Mouse (Mus musculus) layer of hippocampus, adult 18-20 months (tissue): Measurements from ENCODE around the gene Ccdc187. TPM values are rescaled to one million over a fixed set of nuclear protein-coding genes. Genes with fewer than 3 reads are reported as not detected.
A peak's percentile ranks its signal among the peaks of the same experiment; 100 is the strongest.

Source experiments
- DNase-seq, 2 experiments: peaks; one replicate each; pipeline ENCODE4 v3.0.0; 2022; ENCODE audit warnings: low spot score in 2 of 2
- total RNA-seq, 2 experiments: library from RNA; stranded (reverse); gene quantifications; 2 replicates each; pipeline ENCODE4 v1.2.3; 2021

Ccdc187 gene
- total RNA-seq, 2 experiments from 2014 or later: 0.63 to 0.82 TPM

DNA sequence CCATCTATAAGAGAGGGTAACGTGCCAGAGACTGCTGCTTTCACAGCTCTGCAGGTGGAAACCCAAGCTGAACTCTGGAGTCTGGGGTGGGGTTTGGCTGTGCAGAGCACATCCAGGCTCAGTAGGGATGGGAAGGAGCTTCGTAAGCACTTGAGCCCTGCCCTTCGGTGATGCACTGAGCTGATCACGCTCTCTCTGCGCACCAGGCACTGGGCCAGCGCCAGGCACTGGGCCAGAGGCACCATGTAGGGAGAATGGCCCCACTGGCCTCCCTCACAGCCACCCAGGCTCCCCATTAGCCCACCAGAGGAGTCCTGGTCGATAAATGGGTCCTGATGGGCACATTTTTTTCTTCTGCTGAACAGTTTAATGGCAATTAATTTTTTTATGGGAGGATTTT lies 8.6 kb downstream of the Ccdc187 start:
- DNase-seq: no peak

DNA sequence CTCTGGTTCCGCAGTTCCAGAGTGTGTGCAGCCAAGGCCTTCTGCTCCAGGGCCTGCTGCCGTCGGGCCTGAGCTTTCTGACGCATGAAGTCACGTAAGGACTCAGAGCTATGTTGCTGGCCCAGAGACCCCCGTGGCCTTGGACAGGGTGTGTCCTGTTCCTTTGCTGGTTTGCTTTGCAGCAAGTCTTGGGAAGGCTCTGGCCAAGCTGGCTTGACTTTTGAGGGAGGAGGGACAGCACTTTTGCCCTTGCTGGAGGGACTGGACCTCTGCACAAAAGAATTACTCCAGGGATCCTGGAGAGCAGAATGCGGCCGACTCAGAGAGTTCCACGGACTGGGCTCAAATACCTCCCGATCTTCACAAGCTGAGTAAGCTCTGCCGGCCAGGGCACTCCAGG lies 13.8 kb downstream of the Ccdc187 start:
- DNase-seq: no peak

DNA sequence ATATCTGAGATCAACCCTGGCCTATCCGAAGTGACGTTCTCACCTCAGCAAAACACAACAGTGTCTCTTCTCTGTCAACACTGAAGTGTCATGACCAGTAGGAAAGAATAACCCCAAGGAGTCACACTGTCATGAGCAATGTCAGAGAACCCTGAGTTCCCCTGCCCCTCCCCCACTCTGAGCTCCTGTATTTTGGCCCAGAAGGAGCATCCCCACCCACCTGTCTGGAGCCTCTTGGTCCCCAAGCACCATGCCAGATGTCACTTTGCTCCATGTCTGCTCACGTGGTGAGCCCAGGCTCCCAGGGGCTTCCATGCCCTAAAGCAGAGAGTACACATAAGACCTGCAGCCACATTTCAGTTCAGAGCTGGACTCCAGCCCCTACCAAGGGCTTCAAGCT lies 14.6 kb downstream of the Ccdc187 start:
- no peak for DNase-seq

DNA sequence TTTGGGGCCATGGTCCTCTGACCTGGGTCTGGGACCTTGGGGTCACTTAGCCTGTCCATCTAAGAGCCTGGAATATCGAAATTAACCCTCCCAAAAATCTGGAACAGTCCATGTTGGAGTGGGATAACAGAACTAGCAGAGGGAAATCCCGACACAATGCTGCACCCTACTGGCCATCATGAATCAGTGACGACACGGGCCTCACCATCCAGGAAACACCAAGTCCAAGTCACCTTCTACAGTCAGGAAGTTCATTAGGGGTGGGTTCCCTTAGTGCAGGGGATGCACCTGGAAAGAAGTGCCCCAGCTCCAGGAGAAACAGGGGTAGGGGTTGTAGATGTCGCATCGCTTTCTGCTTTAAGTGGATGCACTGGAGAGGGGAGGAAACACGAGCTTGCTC lies 20.7 kb downstream of the Ccdc187 start:
- DNase-seq: peak; percentile 41 to 75

DNA sequence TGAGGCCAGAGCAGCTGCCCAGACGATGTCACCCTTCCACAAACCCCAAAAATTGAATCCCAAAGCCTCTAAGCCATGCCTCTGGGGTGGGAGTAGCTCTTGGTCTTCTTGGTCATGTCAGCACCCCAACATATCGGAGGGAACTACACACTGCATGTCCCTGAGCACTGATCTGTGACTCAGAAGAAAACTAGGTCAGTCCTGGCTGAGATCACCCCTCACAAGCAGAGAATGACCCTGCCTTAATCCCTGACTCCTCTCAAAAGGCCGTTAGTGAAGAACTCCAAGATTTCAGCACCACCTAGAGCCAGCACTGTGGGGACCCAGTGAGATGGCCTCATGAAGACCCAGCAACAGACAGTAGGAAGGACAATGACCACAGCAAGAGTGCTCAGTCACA lies 26.1 kb downstream of the Ccdc187 start:
- no peak for DNase-seq

DNA sequence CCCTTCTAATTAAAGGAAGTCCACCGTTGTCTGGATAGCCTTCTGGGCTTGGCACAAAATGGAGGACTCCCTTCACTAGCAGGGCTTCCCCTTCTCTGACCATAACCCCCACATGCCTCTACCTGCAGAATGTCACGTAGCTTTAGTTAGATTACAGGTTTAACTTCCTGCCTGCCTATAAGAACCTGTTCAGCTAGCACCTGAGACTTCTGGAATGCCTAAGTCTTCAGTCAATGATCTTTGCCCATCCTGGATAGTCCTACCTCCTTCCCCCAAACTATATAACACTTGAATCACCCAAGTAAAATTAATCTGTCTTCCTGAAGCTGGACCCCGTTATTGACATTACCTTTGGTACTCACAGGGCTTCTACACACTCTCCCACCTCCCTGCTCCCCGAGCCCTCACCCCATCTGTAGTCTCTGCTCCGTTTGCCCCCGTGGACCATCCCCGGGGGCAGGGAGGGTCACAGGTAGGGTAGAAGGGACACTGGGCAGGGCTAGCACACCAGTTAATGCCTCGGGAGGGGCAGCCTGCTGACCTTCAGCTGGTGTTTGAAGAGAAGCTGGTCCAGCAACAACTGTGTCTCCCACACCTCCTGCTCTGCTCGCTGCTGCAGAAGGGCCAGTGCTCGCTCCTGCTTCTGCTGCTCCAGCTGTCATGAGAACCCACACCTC lies 28.2 kb downstream of the Ccdc187 start:
- DNase-seq: no peak

GRCm38 (mm10) chr2:26265095-26265494 lies 29.3 kb downstream of the Ccdc187 start:
- no peak for DNase-seq

- no peak for DNase-seq
These were observed 29.7 kb downstream of the Ccdc187 start for GRCm38 (mm10) chr2:26264646-26265045.

DNA sequence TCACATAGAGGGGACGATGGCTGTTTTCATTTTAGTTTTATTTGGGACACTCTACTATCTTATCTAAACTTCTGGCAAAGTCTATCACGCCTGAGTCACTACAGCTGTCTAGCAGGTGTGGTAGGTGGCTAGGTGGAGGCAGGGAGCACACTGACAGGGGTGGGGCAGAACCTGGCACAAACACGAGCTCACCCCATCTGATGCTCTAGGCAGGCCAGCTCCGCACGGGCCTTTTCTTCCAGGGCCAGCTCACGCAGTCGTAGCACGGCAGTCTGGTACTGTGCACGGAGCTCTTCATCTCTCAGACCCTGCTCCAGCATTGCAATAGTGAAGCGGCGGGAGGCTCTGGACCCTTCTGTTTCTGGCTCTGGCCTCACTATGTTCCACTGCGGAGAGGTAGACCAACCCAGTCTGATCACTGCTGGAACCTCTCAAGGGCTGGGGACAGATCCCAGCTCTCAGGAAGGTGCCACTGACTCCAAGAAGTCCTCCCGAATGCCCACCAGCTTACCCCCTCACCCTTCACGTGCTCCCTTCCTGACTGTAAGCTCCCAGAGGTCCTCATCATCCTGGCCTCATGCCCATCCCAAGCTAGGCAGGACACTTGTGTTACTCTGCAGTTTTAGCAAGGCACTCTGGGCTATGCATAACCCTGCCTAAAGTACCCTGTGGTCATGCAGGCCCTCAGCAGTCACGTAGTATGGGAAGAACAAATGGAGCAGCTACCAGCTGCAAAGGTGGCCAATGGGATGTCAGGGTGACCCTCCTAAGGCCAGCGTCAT lies 36.9 kb downstream of the Ccdc187 start:
- no peak for DNase-seq

GRCm38 (mm10) chr2:26254816-26255215 lies 39.5 kb downstream of the Ccdc187 start:
- DNase-seq: no peak

DNA sequence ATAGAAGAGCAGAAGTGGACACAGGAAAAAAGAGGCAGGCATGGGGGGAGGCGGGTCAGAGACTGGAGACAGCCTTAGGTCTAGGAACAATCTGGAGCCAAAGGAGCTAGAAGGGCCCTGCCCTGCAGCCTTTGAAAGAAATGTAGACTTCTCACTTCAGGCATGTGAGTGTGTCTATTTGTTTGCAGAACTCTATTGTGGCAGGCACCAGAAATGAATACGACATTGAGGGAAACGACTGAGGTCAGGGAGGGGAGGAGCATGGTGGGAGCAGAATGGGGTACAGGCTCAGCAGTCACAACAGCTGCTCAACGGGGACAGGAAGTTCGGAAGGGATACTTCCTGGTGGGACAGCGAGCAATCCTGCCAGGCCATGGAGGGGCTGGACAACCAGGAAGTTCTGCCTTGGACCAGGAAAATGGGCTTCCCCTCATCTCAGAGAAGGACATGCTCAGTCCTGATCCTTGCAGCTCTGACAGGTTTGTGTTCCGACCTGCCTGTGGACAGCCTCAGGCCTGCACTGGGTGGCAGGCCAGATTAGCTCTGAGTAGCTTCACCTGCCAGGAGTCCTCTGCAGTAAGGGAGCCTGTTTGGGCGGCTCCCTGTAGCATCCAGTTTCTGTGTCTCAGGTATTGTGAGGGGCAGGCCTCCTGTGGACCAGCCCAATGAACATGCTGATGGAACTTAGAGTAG lies 41.7 kb downstream of the Ccdc187 start:
- no peak for DNase-seq

GRCm38 (mm10) chr2:26247531-26247930 lies 46.8 kb downstream of the Ccdc187 start:
- DNase-seq: no peak

- no peak for DNase-seq
These were observed 53.5 kb downstream of the Ccdc187 start for GRCm38 (mm10) chr2:26240841-26241240.

- no peak for DNase-seq
These were observed 54.0 kb downstream of the Ccdc187 start for GRCm38 (mm10) chr2:26240330-26240729.

DNA sequence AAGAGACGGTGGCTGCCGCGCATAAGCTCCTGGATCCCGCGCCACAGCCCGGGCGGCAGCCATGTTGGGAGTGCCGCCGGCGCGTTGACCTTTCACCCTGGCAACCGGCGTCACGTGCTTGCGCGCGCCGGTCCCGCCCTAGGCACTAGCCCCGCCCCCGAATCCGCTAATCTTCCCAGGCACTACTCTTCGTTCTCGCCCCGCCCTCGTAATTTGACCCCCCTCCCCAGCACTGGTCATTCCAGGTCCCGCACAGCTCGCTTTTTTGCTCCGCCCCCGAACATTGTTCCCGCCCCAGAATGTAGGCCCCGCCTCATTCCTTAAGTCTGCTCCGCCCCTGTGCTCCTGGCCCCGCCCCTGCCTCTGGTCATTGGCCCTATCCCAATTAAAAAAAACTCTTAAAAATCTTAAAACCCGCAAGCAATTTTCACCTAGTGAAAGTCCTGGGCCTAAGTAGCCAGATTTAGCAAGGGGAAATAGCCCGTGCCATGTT lies 57.0 kb downstream of the Ccdc187 start, which contains the start of gene Qsox2:
TSS of gene Qsox2 (minus strand) at position 236 of the 493 bp plus-strand sequence.
- peak; percentile 74 to 89 for DNase-seq

DNA sequence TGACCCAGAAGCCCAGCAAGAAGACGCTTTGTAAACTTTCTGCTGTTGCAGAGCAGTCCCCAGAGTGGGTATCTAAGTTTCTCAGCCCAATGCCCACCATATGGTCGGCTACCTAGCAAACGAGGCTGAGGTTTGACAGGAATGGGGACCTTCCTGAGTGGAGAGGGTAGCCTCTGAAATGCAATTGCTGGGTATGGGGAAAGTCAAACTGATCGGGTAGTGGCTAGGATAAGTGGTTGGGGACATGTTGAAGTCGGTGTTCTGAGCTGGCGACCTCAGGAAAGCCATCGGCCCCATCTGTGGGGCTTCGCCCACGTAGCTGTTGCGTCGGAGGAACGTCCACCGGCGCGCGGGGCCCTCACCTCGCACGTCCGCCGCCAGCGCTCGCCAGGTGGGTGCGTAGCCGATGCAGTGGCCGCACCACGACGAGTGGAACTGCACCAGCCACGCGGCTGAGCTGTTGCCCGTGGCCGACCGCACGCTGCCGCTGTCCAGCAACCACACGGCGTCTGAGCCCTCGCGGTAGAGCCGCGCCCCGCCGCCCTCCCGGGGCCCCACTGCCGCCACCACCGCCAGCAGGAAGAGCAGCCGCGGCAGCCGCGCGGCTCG lies 57.6 kb downstream of the Ccdc187 start:
- DNase-seq: no peak

DNA sequence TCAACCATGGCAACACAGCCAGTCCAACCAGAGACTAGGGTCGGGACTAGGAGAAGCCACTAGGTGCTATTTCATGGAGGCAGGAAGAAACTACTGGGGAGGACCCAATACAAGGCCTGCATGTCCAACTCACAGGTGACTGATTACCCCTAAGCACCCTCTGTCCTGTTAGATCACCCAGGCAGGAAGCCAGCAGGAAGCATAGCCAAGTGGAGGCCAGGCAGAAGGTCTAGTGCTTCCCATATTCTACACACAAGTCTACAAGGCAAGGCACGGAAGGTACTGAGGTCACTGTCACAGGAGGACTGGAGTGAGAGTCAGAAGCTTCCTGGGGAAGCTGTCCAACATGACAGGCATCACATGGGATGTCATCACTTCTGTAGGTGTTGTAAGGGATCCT lies 59.6 kb downstream of the Ccdc187 start:
- DNase-seq: no peak

GRCm38 (mm10) chr2:26234253-26234652 lies 60.1 kb downstream of the Ccdc187 start:
- no peak for DNase-seq

DNA sequence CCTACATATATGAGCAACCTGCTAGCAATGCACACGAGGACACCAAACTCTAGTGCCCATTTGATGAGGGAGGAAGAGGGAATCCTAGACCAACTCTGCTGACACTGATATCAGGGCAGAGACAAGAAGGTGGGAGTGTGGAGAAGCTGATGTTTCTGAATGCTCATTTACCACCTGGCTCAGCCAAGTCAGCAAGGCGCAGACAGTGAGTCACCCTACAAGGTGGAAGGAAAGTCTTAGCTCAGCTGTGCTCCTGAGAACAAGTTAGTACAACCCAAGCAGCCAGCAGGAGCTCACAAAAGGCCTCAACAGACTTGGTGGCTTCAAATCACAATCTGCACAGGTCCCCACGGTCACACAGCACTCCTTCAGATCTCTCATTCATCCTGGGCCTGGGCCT lies 63.0 kb downstream of the Ccdc187 start:
- DNase-seq: no peak

DNA sequence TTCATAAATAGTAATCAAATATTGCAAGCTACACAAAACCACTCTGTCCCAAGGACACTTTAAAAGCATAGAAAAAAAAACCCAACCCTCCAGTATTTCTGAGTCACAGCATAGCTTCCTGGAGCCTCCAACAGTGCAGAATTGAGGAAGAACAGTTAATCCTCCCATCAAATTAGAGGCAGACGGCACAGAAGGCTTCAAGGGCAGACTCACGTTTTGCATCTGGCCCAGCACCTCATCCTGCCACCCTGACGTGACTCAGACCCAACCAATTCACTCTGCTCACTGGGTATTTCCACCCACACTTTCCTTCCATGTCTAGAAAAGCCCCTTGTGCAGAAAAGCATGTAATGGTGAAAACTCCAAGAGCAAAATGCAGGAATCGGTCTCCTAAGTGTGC lies 64.1 kb downstream of the Ccdc187 start:
- no peak for DNase-seq

- DNase-seq: peak; percentile 34 to 78
These were observed 66.6 kb downstream of the Ccdc187 start for GRCm38 (mm10) chr2:26227788-26228187.

- no peak for DNase-seq
These were observed 69.1 kb downstream of the Ccdc187 start for GRCm38 (mm10) chr2:26225242-26225641.
